Mouse (Mus musculus): ENCODE measurements around the gene Slc22a4. TPM values are rescaled to one million over a fixed set of nuclear protein-coding genes. Genes with fewer than 3 reads are reported as not detected.
"Not testable (repeated sequence)": the region's sequence is repeated elsewhere in the genome, so short reads cannot be mapped to it uniquely, and the experiment has no call there.

The Slc22a4 gene
- total and polyA plus RNA-seq, 2 experiments from 2014 or later, result 7.8 to 8.3 TPM

DNA sequence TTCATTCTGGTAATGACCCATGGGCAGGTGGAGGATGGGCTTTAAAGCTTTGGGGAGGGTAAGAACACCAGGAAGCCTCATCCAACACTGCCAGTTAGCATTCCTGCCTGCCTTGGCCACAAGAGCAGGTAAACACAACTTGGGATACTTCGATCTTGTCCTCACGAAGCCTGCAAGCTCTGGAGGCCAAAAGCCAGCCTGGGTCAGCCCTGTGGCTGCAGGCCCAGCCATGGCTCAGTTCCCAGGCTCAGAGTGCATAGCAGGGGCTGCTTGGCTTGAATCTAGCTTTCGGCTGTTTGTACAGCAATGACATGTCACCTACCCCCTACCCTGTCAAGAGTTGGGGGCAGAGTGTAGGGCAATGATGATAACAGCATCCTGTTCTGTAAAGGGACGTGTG is 21.0 kb downstream of the Slc22a4 start:
- H3K27ac ChIP-seq (ENCODE audit: low read depth, low read length), result no peak overlapping the region
- H3K36me3 ChIP-seq (ENCODE audit: insufficient read depth, low read length), result no peaks in the 10 kb centered on the region
- DNase-seq (ENCODE audit: low spot score), result peak; percentile 43
- WGBS, result 69% methylated on average over 4 of the region's 4 CpGs
- no peak overlapping the region for H3K9ac ChIP-seq (replicated peaks; ENCODE audit: low read length, poor library complexity, severe bottlenecking)
- no peaks in the 10 kb centered on the region for H3K9me3 ChIP-seq (ENCODE audit: low read length)
- no peaks in the 10 kb centered on the region for H3K27me3 ChIP-seq (ENCODE audit: insufficient read depth, low read length)
- no peak for ATAC-seq (ENCODE audit: low FRiP score)
- no peak overlapping the region for H3K4me2 ChIP-seq (ENCODE audit: low read depth, low read length, poor library complexity, severe bottlenecking)
- H3K4me1 ChIP-seq (ENCODE audit: insufficient read depth, low read length), result no peaks in the 10 kb centered on the region
- no peak for TF ChIP-seq CTCF (IDR thresholded peaks at IDR 0.05)
- H3K4me3 ChIP-seq (ENCODE audit: low read depth, low read length), result no peak overlapping the region

DNA sequence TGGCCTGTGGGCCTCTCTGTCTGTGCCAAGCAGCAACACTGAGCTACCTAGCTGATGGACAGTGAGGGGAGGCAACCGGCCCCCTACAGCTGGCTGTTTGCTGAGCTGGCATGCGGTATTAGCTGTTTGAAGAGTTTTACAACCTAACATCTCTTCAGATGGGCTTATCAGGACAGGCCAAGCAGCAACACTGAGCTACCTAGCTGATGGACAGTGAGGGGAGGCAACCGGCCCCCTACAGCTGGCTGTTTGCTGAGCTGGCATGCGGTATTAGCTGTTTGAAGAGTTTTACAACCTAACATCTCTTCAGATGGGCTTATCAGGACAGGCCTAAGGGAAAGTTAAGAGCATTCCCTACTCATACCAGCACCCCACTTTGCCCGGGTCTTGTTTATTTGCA is 21.5 kb downstream of the Slc22a4 start:
- not testable (repeated sequence) for DNase-seq (ENCODE audit: low spot score); ATAC-seq (ENCODE audit: low FRiP score); H3K36me3 ChIP-seq (ENCODE audit: insufficient read depth, low read length); H3K9me3 ChIP-seq (ENCODE audit: low read length); H3K27ac ChIP-seq (ENCODE audit: low read depth, low read length); H3K27me3 ChIP-seq (ENCODE audit: insufficient read depth, low read length); H3K4me2 ChIP-seq (ENCODE audit: low read depth, low read length, poor library complexity, severe bottlenecking); H3K4me3 ChIP-seq (ENCODE audit: low read depth, low read length); H3K9ac ChIP-seq (replicated peaks; ENCODE audit: low read length, poor library complexity, severe bottlenecking); H3K4me1 ChIP-seq (ENCODE audit: insufficient read depth, low read length)
- 88% methylated on average over 4 of the region's 5 CpGs for WGBS

DNA sequence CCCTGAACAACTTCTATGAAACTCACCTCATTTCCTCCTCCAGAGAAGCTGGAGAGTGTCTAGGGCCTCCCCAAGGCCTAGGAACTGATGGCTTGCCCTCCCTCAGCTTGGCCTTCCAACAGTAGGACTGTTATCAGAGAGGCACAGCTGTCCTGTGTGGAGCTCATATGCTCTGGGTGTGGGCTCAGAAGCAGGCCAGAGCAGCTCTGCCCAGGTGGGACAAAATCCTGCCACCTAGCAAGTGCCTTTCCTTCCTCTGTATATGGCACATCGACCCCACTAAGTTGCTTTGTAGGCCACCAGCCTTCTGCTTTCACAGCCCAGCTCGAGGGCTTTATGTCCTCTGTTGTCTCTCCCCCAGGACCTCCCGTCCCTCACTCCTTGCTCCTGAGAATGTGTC is 23.2 kb downstream of the Slc22a4 start:
- WGBS, result 81% methylated on average over 3 of the region's 3 CpGs
- Histone ChIP-seq H3K4me2 (ENCODE audit: low read depth, low read length, poor library complexity, severe bottlenecking) (no peak overlapping the region), H3K9me3 (ENCODE audit: low read length) (no peaks in the 10 kb centered on the region), H3K36me3 (ENCODE audit: insufficient read depth, low read length) (no peaks in the 10 kb centered on the region), H3K9ac (replicated peaks; ENCODE audit: low read length, poor library complexity, severe bottlenecking) (no peak overlapping the region), H3K4me1 (ENCODE audit: insufficient read depth, low read length) (no peaks in the 10 kb centered on the region), H3K27me3 (ENCODE audit: insufficient read depth, low read length) (no peaks in the 10 kb centered on the region), H3K27ac (ENCODE audit: low read depth, low read length) (no peak overlapping the region), H3K4me3 (ENCODE audit: low read depth, low read length) (no peak overlapping the region)
- no peak for ATAC-seq (ENCODE audit: low FRiP score)
- DNase-seq (ENCODE audit: low spot score), result no peak
- TF ChIP-seq CTCF (IDR thresholded peaks at IDR 0.05), result no peak

DNA sequence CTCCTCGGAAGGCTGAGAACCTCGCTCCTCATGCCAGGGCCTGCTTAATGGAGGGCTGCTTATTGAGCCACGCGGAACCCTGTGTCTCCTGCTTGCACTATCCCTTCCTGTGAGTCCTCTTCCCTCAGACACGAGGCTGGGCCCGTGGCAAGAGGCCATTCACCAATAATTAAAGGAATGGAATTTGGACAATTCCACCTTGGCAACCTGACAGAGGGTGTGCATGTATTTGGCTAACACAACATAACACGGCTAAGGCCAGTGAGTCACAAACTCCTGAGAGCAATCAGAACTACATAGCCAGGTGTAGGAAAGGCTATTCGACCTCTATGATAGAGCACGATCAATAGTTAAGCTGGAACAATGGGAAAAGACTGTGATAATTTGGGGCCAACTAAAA is 23.7 kb downstream of the Slc22a4 start:
- no peaks in the 10 kb centered on the region for H3K27me3 ChIP-seq (ENCODE audit: insufficient read depth, low read length)
- no peak for TF ChIP-seq CTCF (IDR thresholded peaks at IDR 0.05)
- no peaks in the 10 kb centered on the region for H3K9me3 ChIP-seq (ENCODE audit: low read length)
- H3K4me1 ChIP-seq (ENCODE audit: insufficient read depth, low read length), result no peaks in the 10 kb centered on the region
- H3K4me2 ChIP-seq (ENCODE audit: low read depth, low read length, poor library complexity, severe bottlenecking), result no peak overlapping the region
- DNase-seq (ENCODE audit: low spot score), result no peak
- WGBS, result 88% methylated on average over 9 of the region's 9 CpGs
- H3K4me3 ChIP-seq (ENCODE audit: low read depth, low read length), result no peak overlapping the region
- H3K36me3 ChIP-seq (ENCODE audit: insufficient read depth, low read length), result no peaks in the 10 kb centered on the region
- H3K27ac ChIP-seq (ENCODE audit: low read depth, low read length), result no peak overlapping the region
- ATAC-seq (ENCODE audit: low FRiP score), result no peak
- H3K9ac ChIP-seq (replicated peaks; ENCODE audit: low read length, poor library complexity, severe bottlenecking), result no peak overlapping the region

DNA sequence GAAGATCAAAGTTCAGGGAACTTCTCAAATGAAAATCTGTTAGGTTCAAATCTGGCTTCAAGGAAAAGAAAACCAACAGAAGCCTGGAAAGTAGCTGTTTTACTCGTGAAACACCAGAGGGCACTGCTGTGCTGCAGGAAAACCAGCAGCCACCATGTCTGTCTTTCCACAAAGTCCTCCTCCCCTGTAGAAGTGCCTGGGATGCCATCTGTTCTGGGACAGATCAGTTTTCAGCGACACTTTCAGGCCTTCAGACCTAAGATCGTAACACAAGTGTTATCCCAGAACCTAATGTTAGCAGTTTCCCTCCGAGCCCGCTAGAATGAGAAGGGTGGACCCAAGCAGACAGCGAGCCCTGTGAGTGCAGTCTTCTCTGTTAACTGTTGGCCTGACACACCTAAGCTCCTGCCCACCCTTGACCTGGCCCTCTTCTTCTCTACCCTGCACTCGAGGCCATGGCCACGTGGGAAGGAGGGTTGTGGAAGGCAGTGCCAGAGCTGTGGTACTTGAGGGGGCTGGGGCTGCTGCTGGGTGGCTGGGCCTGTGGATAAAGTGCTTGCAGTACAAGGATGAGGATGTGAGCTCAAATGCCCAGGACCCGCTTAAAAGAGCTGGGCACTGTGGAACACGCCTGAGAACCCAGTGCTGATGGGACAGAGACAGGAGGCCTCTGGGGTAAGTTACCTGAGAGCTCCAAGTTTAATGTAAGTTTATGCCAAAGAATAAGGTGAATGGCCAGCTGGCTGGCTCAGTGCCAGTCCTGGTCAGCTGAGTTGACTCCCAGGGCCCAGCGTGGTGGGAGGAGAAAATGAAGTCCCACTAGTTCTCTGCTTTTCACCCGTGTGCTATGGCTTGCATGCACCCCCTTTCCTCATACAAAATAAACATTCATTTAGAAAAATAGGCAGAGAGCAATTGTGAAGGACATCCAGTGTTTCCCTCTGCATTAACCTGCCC is 24.9 kb downstream of the Slc22a4 start:
- not testable (repeated sequence) for H3K9ac ChIP-seq (replicated peaks; ENCODE audit: low read length, poor library complexity, severe bottlenecking); H3K36me3 ChIP-seq (ENCODE audit: insufficient read depth, low read length); H3K9me3 ChIP-seq (ENCODE audit: low read length); H3K27ac ChIP-seq (ENCODE audit: low read depth, low read length); ATAC-seq (ENCODE audit: low FRiP score); H3K4me2 ChIP-seq (ENCODE audit: low read depth, low read length, poor library complexity, severe bottlenecking); H3K4me3 ChIP-seq (ENCODE audit: low read depth, low read length); H3K27me3 ChIP-seq (ENCODE audit: insufficient read depth, low read length); H3K4me1 ChIP-seq (ENCODE audit: insufficient read depth, low read length)
- peak; percentile 86 for TF ChIP-seq CTCF (IDR thresholded peaks at IDR 0.05)
- 54% methylated on average over 12 of the region's 12 CpGs for WGBS
- DNase-seq (ENCODE audit: low spot score), result peak; percentile 84

DNA sequence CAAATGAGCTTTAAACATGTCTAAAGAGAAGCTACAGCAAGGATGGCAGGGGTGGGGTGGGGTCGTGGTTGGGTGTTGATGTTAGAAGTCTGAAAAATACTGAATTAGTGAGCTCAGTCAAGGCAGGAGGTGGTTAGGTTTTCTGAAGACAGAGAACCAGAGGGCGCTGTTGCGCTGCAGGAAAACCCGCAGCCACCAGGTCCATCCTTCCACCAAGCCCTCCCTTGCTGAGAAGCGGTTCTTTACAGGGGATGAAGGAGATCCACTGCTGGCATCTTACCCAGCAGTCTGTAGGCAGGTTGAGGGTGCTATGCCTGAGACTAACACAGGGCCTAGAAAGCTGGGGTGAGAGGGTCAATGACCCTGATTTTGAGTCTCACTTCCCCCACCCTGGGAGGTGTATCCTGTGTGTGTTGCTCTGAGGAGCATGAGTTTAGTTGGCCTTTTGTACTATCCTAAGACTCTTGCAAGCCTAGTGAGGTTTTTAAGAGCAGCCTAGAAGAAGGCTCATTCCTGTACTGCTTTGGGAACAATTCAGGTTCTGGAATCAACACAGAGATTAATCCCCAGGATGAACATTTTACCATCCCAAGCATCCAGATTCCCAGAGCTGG is 25.6 kb downstream of the Slc22a4 start:
- ATAC-seq (ENCODE audit: low FRiP score) (no peak; the same call in 1 of the 2 replicates), DNase-seq (ENCODE audit: low spot score) (peak; percentile 82)
- no peaks in the 10 kb centered on the region for H3K36me3 ChIP-seq (ENCODE audit: insufficient read depth, low read length)
- H3K4me1 ChIP-seq (ENCODE audit: insufficient read depth, low read length), result no peaks in the 10 kb centered on the region
- H3K9ac ChIP-seq (replicated peaks; ENCODE audit: low read length, poor library complexity, severe bottlenecking), result no peak overlapping the region
- H3K27me3 ChIP-seq (ENCODE audit: insufficient read depth, low read length), result no peaks in the 10 kb centered on the region
- no peak overlapping the region for H3K27ac ChIP-seq (ENCODE audit: low read depth, low read length)
- TF ChIP-seq CTCF (IDR thresholded peaks at IDR 0.05), result peak; percentile 80
- H3K4me3 ChIP-seq (ENCODE audit: low read depth, low read length), result no peak overlapping the region
- H3K9me3 ChIP-seq (ENCODE audit: low read length), result no peaks in the 10 kb centered on the region
- no peak overlapping the region for H3K4me2 ChIP-seq (ENCODE audit: low read depth, low read length, poor library complexity, severe bottlenecking)
- WGBS, result 4% methylated on average over 5 of the region's 5 CpGs

Data from midbrain, postnatal 0 days (tissue).